Mouse (Mus musculus) bone marrow macrophage, adult 2 months (primary cell): Measurements from ENCODE around the gene Zhx3. TPM values are rescaled to one million over a fixed set of nuclear protein-coding genes. Genes with fewer than 3 reads are reported as not detected.
A peak's percentile ranks its signal among the peaks of the same experiment; 100 is the strongest.

ENCODE experiments used
- H3K27ac ChIP-seq: 2 replicates; pipeline ENCODE4 v1.5.1; 2012; ENCODE audit warnings: low read depth, low read length; ENCODE audit not compliant: insufficient read depth
- H3K4me1 ChIP-seq: 2 replicates; pipeline ENCODE4 v1.6.1; 2012; ENCODE audit warnings: low read length; ENCODE audit not compliant: control insufficient read depth, insufficient read depth
- H3K4me3 ChIP-seq: 2 replicates; pipeline ENCODE4 v1.5.1; 2012; ENCODE audit warnings: mild to moderate bottlenecking, low read length, moderate library complexity; ENCODE audit not compliant: insufficient read depth
- CTCF ChIP-seq: IDR thresholded peaks from 2 replicates; pipeline ENCODE4 v1.5.1; 2012; ENCODE audit warnings: low read depth, mild to moderate bottlenecking, low read length, moderate library complexity
- POLR2A ChIP-seq: IDR thresholded peaks from 2 replicates; pipeline ENCODE4 v1.6.1; 2012; ENCODE audit warnings: mild to moderate bottlenecking, low read depth, low read length, borderline replicate concordance
- polyA plus RNA-seq: library from polyadenylated mRNA; stranded (reverse); fragments of >200 nt; gene quantifications from 2 replicates; pipeline ENCODE4 v1.2.4, GENCODE M21; 2012; ENCODE audit not compliant: missing spikeins, insufficient read depth, insufficient read length

Gene Zhx3
- 4.9 and 6.1 TPM in 2 replicates for polyA plus RNA-seq

- Histone ChIP-seq H3K27ac (peak within 1 kb of the TSS; percentile 66), H3K4me1 (peaks cover 6% of the 10 kb centered on the region), H3K4me3 (peak within 1 kb of the TSS; percentile 94)
- TF ChIP-seq CTCF (no peak), POLR2A (peak; percentile 82; the same call in 1 of the 2 replicates)
These were observed at the start of gene Zhx3 for GRCm38 (mm10) chr2:160872890-160873382. TSS of gene Zhx3 (minus strand) at chr2:160872998.

- Histone ChIP-seq H3K27ac (no peak overlapping the region), H3K4me3 (no peak overlapping the region), H3K4me1 (no peaks in the 10 kb centered on the region)
- TF ChIP-seq CTCF (no peak), POLR2A (no peak)
These were observed 48.5 kb upstream of the Zhx3 start for GRCm38 (mm10) chr2:160921285-160921684.

GRCm38 (mm10) chr2:160918930-160919215 lies 46.1 kb upstream of the Zhx3 start:
- no peak overlapping the region for H3K4me3 ChIP-seq
- no peak for TF ChIP-seq CTCF
- no peak for TF ChIP-seq POLR2A
- H3K4me1 ChIP-seq = no peaks in the 10 kb centered on the region

GRCm38 (mm10) chr2:160918154-160918929 lies 45.5 kb upstream of the Zhx3 start:
- H3K4me1 ChIP-seq = no peaks in the 10 kb centered on the region
- H3K4me3 ChIP-seq = no peak overlapping the region
- no peak overlapping the region for H3K27ac ChIP-seq
- TF ChIP-seq CTCF (no peak), POLR2A (no peak)

More at GRCm38 (mm10) chr2:160918930-160919215, 46.1 kb upstream of the Zhx3 start:
- no peak overlapping the region for H3K27ac ChIP-seq

- TF ChIP-seq POLR2A = no peak
- TF ChIP-seq CTCF = no peak
- H3K27ac ChIP-seq = no peak overlapping the region
- no peaks in the 10 kb centered on the region for H3K4me1 ChIP-seq
- H3K4me3 ChIP-seq = no peak overlapping the region
These were observed 44.5 kb upstream of the Zhx3 start for GRCm38 (mm10) chr2:160917313-160917712.

- TF ChIP-seq POLR2A = no peak
- no peak for TF ChIP-seq CTCF
- H3K4me3 ChIP-seq = no peak overlapping the region
- no peak overlapping the region for H3K27ac ChIP-seq
- H3K4me1 ChIP-seq = no peaks in the 10 kb centered on the region
These were observed 43.9 kb upstream of the Zhx3 start for GRCm38 (mm10) chr2:160916714-160917113.

GRCm38 (mm10) chr2:160915821-160916610 lies 43.2 kb upstream of the Zhx3 start:
- TF ChIP-seq POLR2A (no peak), CTCF (no peak)
- Histone ChIP-seq H3K27ac (no peak overlapping the region), H3K4me1 (no peaks in the 10 kb centered on the region), H3K4me3 (no peak overlapping the region)

GRCm38 (mm10) chr2:160914656-160915055 lies 41.9 kb upstream of the Zhx3 start:
- TF ChIP-seq POLR2A (no peak), CTCF (no peak)
- no peak overlapping the region for H3K27ac ChIP-seq

GRCm38 (mm10) chr2:160912231-160912671 lies 39.5 kb upstream of the Zhx3 start, which contains the start of gene Emilin3:
TSS of gene Emilin3 (minus strand) at chr2:160912328.
- no peak within 1 kb of the TSS for H3K27ac ChIP-seq
- H3K4me1 ChIP-seq = no peaks in the 10 kb centered on the region
- TF ChIP-seq CTCF = no peak
- no peak for TF ChIP-seq POLR2A
- H3K4me3 ChIP-seq = no peak within 1 kb of the TSS

More at GRCm38 (mm10) chr2:160914656-160915055, 41.9 kb upstream of the Zhx3 start:
- no peaks in the 10 kb centered on the region for H3K4me1 ChIP-seq
- no peak overlapping the region for H3K4me3 ChIP-seq
